Comparison of ENCODE assay signal across 9 mouse cellular contexts in genomic region chr2:173561851-173562442, GRCm38 (mm10). TPM values are rescaled to one million over a fixed set of nuclear protein-coding genes. Genes with fewer than 3 reads are reported as not detected.
DNase-seq lines count a peak whose midpoint lies in the region; ATAC-seq lines count a peak whose summit lies in the region.
"Had no signal": no experiment of that assay in that cellular context is flagged by ENCODE, and none has a peak within 500 bp of the region (broad histone marks: within the 10 kb centered on the region; RNA-seq: fewer than 3 reads in every experiment).

No protein-coding gene starts in this region.

- H3K27ac ChIP-seq in liver, embryonic 11.5 days (ENCODE audit: low read depth, low read length) = no peak overlapping the region
- H3K27ac ChIP-seq in neural tube, embryonic 13.5 days (replicated peaks) = no peak overlapping the region
- H3K27ac ChIP-seq: liver, embryonic 15.5 days had no signal

- no peak overlapping the region for H3K9ac ChIP-seq in liver, embryonic 11.5 days (ENCODE audit: low read depth, low read length)
- H3K9ac ChIP-seq in neural tube, embryonic 13.5 days = no peak overlapping the region
- H3K9ac ChIP-seq: liver, embryonic 15.5 days had no signal

- H3K36me3 ChIP-seq in liver, embryonic 11.5 days (ENCODE audit: control insufficient read depth, insufficient read depth, low read length) = no peaks in the 10 kb centered on the region
- H3K36me3 ChIP-seq in neural tube, embryonic 13.5 days = no peaks in the 10 kb centered on the region
- H3K36me3 ChIP-seq: liver, embryonic 15.5 days had no signal

- H3K9me3 ChIP-seq in liver, embryonic 11.5 days (ENCODE audit: control insufficient read depth, low read length) = no peaks in the 10 kb centered on the region
- no peaks in the 10 kb centered on the region for H3K9me3 ChIP-seq in neural tube, embryonic 13.5 days
- H3K9me3 ChIP-seq: liver, embryonic 15.5 days had no signal

- 37% methylated on average over 5 of the region's 5 CpGs for WGBS in liver, embryonic 11.5 days
- WGBS in neural tube, embryonic 13.5 days = 43% methylated on average over 5 of the region's 5 CpGs

- no peaks in the 10 kb centered on the region for H3K4me1 ChIP-seq in liver, embryonic 11.5 days (replicated peaks; ENCODE audit: control insufficient read depth, insufficient read depth, low read length)
- peaks cover 16% of the 10 kb centered on the region; the same call in 1 of the 2 replicates for H3K4me1 ChIP-seq in neural tube, embryonic 13.5 days (replicated peaks)
- H3K4me1 ChIP-seq: liver, embryonic 15.5 days had no signal

- no peaks in the 10 kb centered on the region for H3K27me3 ChIP-seq in liver, embryonic 11.5 days (replicated peaks; ENCODE audit: control insufficient read depth, insufficient read depth, low read length)
- no peaks in the 10 kb centered on the region for H3K27me3 ChIP-seq in neural tube, embryonic 13.5 days
- H3K27me3 ChIP-seq: liver, embryonic 15.5 days had no signal

- no peak overlapping the region for H3K4me2 ChIP-seq in liver, embryonic 11.5 days
- H3K4me2 ChIP-seq in neural tube, embryonic 13.5 days = no peak overlapping the region
- H3K4me2 ChIP-seq: liver, embryonic 15.5 days had no signal

- no peak for ATAC-seq in liver, embryonic 11.5 days (replicated peaks; ENCODE audit: low FRiP score)
- ATAC-seq in neural tube, embryonic 13.5 days (ENCODE audit: low read depth) = peak; percentile 62

- DNase-seq in gastrocnemius, adult 18-20 months (ENCODE audit: low spot score) = peak; percentile 34
- DNase-seq in gastrocnemius, postnatal 25 days = no peak
- peak; percentile 26 for DNase-seq in brain, embryonic 18.5 days (ENCODE audit: low read depth, low spot score)
- DNase-seq in forelimb bud, embryonic 11.5 days (ENCODE audit: low read depth, low spot score) = peak; percentile 70
- peak; percentile 89 for DNase-seq in kidney, postnatal 10 days
- DNase-seq in liver, embryonic 11.5 days (ENCODE audit: low spot score) = peak; percentile 52
- DNase-seq in thymus, adult 18-20 months = peak; percentile 31 to 33

- no peak overlapping the region for H3K4me3 ChIP-seq in liver, embryonic 11.5 days (ENCODE audit: low read depth, low read length)
- H3K4me3 ChIP-seq in neural tube, embryonic 13.5 days = no peak overlapping the region
- H3K4me3 ChIP-seq: liver, embryonic 15.5 days had no signal

RNA-seq across cellular contexts. Expression of gene Ankrd60, which starts 16.2 kb away (rescaled TPM):
- not detected for total RNA-seq in gastrocnemius, adult 18-20 months (2021)
- total RNA-seq in gastrocnemius, postnatal 25 days (2021) = not detected
- polyA plus RNA-seq in liver, embryonic 11.5 days (2014; fragmentation: Nextera tagmentation; extraction: Ambion mirVana) = not detected in 2 replicates
- not detected in 2 replicates for polyA plus RNA-seq in neural tube, embryonic 13.5 days (2015; fragmentation: Nextera tagmentation; extraction: Ambion mirVana)
- polyA plus RNA-seq: liver, embryonic 15.5 days had no signal

RNA-seq across cellular contexts. Expression of gene 1700021F07Rik, which starts 39.6 kb away (rescaled TPM):
- not detected for total RNA-seq in gastrocnemius, adult 18-20 months (2021)
- not detected for total RNA-seq in gastrocnemius, postnatal 25 days (2021)
- not detected in 2 replicates for polyA plus RNA-seq in liver, embryonic 11.5 days (2014; fragmentation: Nextera tagmentation; extraction: Ambion mirVana)
- polyA plus RNA-seq in neural tube, embryonic 13.5 days (2015; fragmentation: Nextera tagmentation; extraction: Ambion mirVana) = not detected in 2 replicates
- polyA plus RNA-seq: liver, embryonic 15.5 days had no signal
